Mouse (Mus musculus): ENCODE data around the gene Pdp2.

The Pdp2 gene

GRCm38 (mm10) chr8:104595773-104596536, 4.7 kb downstream of the Pdp2 start:
- DNase-seq (ENCODE audit: low read depth, low spot score) = no peak

GRCm38 (mm10) chr8:104597656-104598055, 6.4 kb downstream of the Pdp2 start:
- no peak for DNase-seq (ENCODE audit: low read depth, low spot score)

- no peak for DNase-seq (ENCODE audit: low read depth, low spot score)
These were observed 7.2 kb downstream of the Pdp2 start for GRCm38 (mm10) chr8:104598496-104598895.

GRCm38 (mm10) chr8:104601386-104601785, 10.1 kb downstream of the Pdp2 start:
- DNase-seq (ENCODE audit: low read depth, low spot score) = no peak

GRCm38 (mm10) chr8:104601941-104602371, 10.7 kb downstream of the Pdp2 start:
- DNase-seq (ENCODE audit: low read depth, low spot score) = no peak

- peak; percentile 85 for DNase-seq (ENCODE audit: low read depth, low spot score)
These were observed 11.4 kb downstream of the Pdp2 start for GRCm38 (mm10) chr8:104602468-104603244.

- DNase-seq (ENCODE audit: low read depth, low spot score) = no peak
These were observed 12.0 kb downstream of the Pdp2 start for GRCm38 (mm10) chr8:104603245-104603593.

GRCm38 (mm10) chr8:104606329-104606728, 15.1 kb downstream of the Pdp2 start:
- no peak for DNase-seq (ENCODE audit: low read depth, low spot score)

- DNase-seq (ENCODE audit: low read depth, low spot score) = no peak
These were observed 16.7 kb downstream of the Pdp2 start for GRCm38 (mm10) chr8:104607944-104608343.

GRCm38 (mm10) chr8:104609222-104609621, 18.0 kb downstream of the Pdp2 start:
- DNase-seq (ENCODE audit: low read depth, low spot score) = no peak

GRCm38 (mm10) chr8:104610185-104610766, 19.0 kb downstream of the Pdp2 start:
- no peak for DNase-seq (ENCODE audit: low read depth, low spot score)

GRCm38 (mm10) chr8:104611613-104612012, 20.4 kb downstream of the Pdp2 start:
- DNase-seq (ENCODE audit: low read depth, low spot score) = no peak

GRCm38 (mm10) chr8:104613119-104613518, 21.9 kb downstream of the Pdp2 start:
- DNase-seq (ENCODE audit: low read depth, low spot score) = no peak

GRCm38 (mm10) chr8:104620765-104621164, 29.5 kb downstream of the Pdp2 start:
- no peak for DNase-seq (ENCODE audit: low read depth, low spot score)

GRCm38 (mm10) chr8:104624161-104624560, 32.9 kb downstream of the Pdp2 start, which contains the start of gene Cdh16:
TSS of gene Cdh16 (minus strand) at chr8:104624396.
- no peak for DNase-seq (ENCODE audit: low read depth, low spot score)

GRCm38 (mm10) chr8:104627065-104627740, 36.0 kb downstream of the Pdp2 start:
- DNase-seq (ENCODE audit: low read depth, low spot score) = no peak

- no peak for DNase-seq (ENCODE audit: low read depth, low spot score)
These were observed 37.2 kb downstream of the Pdp2 start for GRCm38 (mm10) chr8:104628402-104628801.

GRCm38 (mm10) chr8:104629306-104630110, 38.3 kb downstream of the Pdp2 start:
- DNase-seq (ENCODE audit: low read depth, low spot score) = no peak

- DNase-seq (ENCODE audit: low read depth, low spot score) = no peak
These were observed 38.8 kb downstream of the Pdp2 start for GRCm38 (mm10) chr8:104630111-104630479.

GRCm38 (mm10) chr8:104630574-104630973, 39.3 kb downstream of the Pdp2 start:
- no peak for DNase-seq (ENCODE audit: low read depth, low spot score)

Measured in embryo, embryonic 11.5 days (tissue).